Comparison of ENCODE assay signal across 12 mouse cellular contexts in the genomic region with DNA sequence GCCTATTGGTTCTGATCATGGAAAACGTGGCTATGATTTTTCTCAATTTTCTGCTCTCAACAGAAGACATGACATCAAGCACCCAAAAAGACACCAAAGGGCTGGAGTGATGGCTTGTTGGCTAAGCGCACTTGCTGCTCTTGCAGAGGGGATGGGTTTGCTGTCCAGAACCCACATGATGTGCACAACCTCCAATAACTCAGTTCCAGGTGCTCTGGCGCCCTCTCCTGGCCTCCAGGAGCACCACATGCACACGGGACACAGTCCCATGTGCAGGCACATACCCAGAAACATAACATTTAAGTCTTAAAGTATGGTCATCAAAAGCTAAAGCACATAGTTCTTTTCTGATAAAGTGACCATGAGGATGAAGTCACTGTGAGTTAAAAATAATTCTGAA.
A peak's percentile ranks its signal among the peaks of the same experiment; 100 is the strongest.
DNase-seq lines count a peak whose midpoint lies in the region; ATAC-seq and TF ChIP-seq lines count a peak whose summit lies in the region.
"Had no signal": no experiment of that assay in that cellular context is flagged by ENCODE, and none has a peak within 500 bp of the region (broad histone marks: within the 10 kb centered on the region; RNA-seq: fewer than 3 reads in every experiment).

No protein-coding gene starts in this region.

- H3K4me1 ChIP-seq in forebrain, embryonic 11.5 days (replicated peaks; ENCODE audit: control insufficient read depth, insufficient read depth, low read length) = no peaks in the 10 kb centered on the region
- no peaks in the 10 kb centered on the region for H3K4me1 ChIP-seq in forebrain, embryonic 15.5 days
- H3K4me1 ChIP-seq in stomach, postnatal 0 days (replicated peaks; ENCODE audit: control insufficient read depth, insufficient read depth) = no peaks in the 10 kb centered on the region
- H3K4me1 ChIP-seq: forebrain, embryonic 12.5 days; hindbrain, embryonic 12.5 days; limb, embryonic 15.5 days; midbrain, embryonic 13.5 days had no signal

- no peak overlapping the region for H3K4me3 ChIP-seq in forebrain, embryonic 11.5 days (ENCODE audit: low read depth, low read length)
- no peak overlapping the region for H3K4me3 ChIP-seq in forebrain, embryonic 15.5 days
- H3K4me3 ChIP-seq in left cerebral cortex, adult 2 months = no peak overlapping the region
- no peak overlapping the region for H3K4me3 ChIP-seq in stomach, postnatal 0 days (ENCODE audit: low read depth, low read length)
- H3K4me3 ChIP-seq: forebrain, embryonic 12.5 days; hindbrain, embryonic 12.5 days; limb, embryonic 15.5 days; midbrain, embryonic 13.5 days had no signal

- TF ChIP-seq EP300 in stomach, postnatal 0 days (optimal IDR thresholded peaks at IDR 0.05) = no peak

- no peak overlapping the region for H3K4me2 ChIP-seq in forebrain, embryonic 11.5 days (ENCODE audit: low read depth, low read length, severe bottlenecking)
- no peak overlapping the region for H3K4me2 ChIP-seq in forebrain, embryonic 15.5 days (replicated peaks)
- H3K4me2 ChIP-seq in stomach, postnatal 0 days (replicated peaks; ENCODE audit: low read depth) = no peak overlapping the region
- H3K4me2 ChIP-seq: forebrain, embryonic 12.5 days; hindbrain, embryonic 12.5 days; limb, embryonic 15.5 days; midbrain, embryonic 13.5 days had no signal

- H3K9ac ChIP-seq in forebrain, embryonic 11.5 days (ENCODE audit: low read length) = no peak overlapping the region
- no peak overlapping the region for H3K9ac ChIP-seq in forebrain, embryonic 15.5 days (replicated peaks)
- no peak overlapping the region for H3K9ac ChIP-seq in stomach, postnatal 0 days (ENCODE audit: low read length)
- H3K9ac ChIP-seq: forebrain, embryonic 12.5 days; hindbrain, embryonic 12.5 days; limb, embryonic 15.5 days; midbrain, embryonic 13.5 days had no signal

- no peaks in the 10 kb centered on the region for H3K36me3 ChIP-seq in forebrain, embryonic 11.5 days (ENCODE audit: control insufficient read depth, insufficient read depth, low read length)
- no peaks in the 10 kb centered on the region for H3K36me3 ChIP-seq in forebrain, embryonic 15.5 days
- H3K36me3 ChIP-seq in stomach, postnatal 0 days (ENCODE audit: control insufficient read depth, insufficient read depth, low read length) = no peaks in the 10 kb centered on the region
- H3K36me3 ChIP-seq: forebrain, embryonic 12.5 days; hindbrain, embryonic 12.5 days; limb, embryonic 15.5 days; midbrain, embryonic 13.5 days had no signal

- H3K27ac ChIP-seq in forebrain, embryonic 11.5 days (ENCODE audit: low read depth, low read length) = no peak overlapping the region
- H3K27ac ChIP-seq in forebrain, embryonic 15.5 days (replicated peaks) = no peak overlapping the region
- H3K27ac ChIP-seq in left cerebral cortex, adult 2 months = no peak overlapping the region
- no peak overlapping the region for H3K27ac ChIP-seq in stomach, postnatal 0 days (replicated peaks)
- H3K27ac ChIP-seq: forebrain, embryonic 12.5 days; hindbrain, embryonic 12.5 days; limb, embryonic 15.5 days; midbrain, embryonic 13.5 days had no signal

- intact Hi-C loops in left cerebral cortex, adult 2 months (cut with DNase I) = no loop called here
- intact Hi-C loops in left cerebral cortex, postnatal 14 days (cut with DNase I) = no loop called here

- peak; percentile 62 for DNase-seq in forebrain, embryonic 11.5 days (ENCODE audit: low spot score)
- no peak for DNase-seq in left cerebral cortex, adult 2 months (ENCODE audit: extremely low spot score in 1 of 2, low spot score in 2 of 2)
- DNase-seq in left cerebral cortex, postnatal 14 days (ENCODE audit: low spot score in 2 of 2) = no peak
- DNase-seq in thymus, postnatal 14 days = peak; percentile 10
- DNase-seq in thymus, adult 18-20 months = no peak
- peak; percentile 14 for DNase-seq in stomach, postnatal 0 days (ENCODE audit: low spot score)
- DNase-seq in left cerebral cortex, adult 11 months (ENCODE audit: low spot score) = no peak

- TF ChIP-seq CTCF in left cerebral cortex, adult 2 months (IDR thresholded peaks at IDR 0.05) = peak; percentile 11
- TF ChIP-seq CTCF in stomach, postnatal 0 days (IDR thresholded peaks at IDR 0.05; ENCODE audit: low read depth) = peak; percentile 64

- no peaks in the 10 kb centered on the region for H3K9me3 ChIP-seq in forebrain, embryonic 11.5 days (ENCODE audit: control insufficient read depth, low read length)
- H3K9me3 ChIP-seq in forebrain, embryonic 15.5 days = no peaks in the 10 kb centered on the region
- H3K9me3 ChIP-seq in stomach, postnatal 0 days (ENCODE audit: control insufficient read depth, low read length) = no peaks in the 10 kb centered on the region
- H3K9me3 ChIP-seq: forebrain, embryonic 12.5 days; hindbrain, embryonic 12.5 days; limb, embryonic 15.5 days; midbrain, embryonic 13.5 days had no signal

- ATAC-seq in forebrain, embryonic 11.5 days (replicated peaks; ENCODE audit: low FRiP score) = no peak
- ATAC-seq in forebrain, embryonic 15.5 days (replicated peaks) = no peak
- ATAC-seq in stomach, postnatal 0 days (ENCODE audit: low FRiP score, low TSS enrichment) = no peak
- ATAC-seq: midbrain, embryonic 13.5 days had no signal

- H3K27me3 ChIP-seq in forebrain, embryonic 11.5 days (ENCODE audit: control insufficient read depth, insufficient read depth, low read length) = no peaks in the 10 kb centered on the region
- no peaks in the 10 kb centered on the region for H3K27me3 ChIP-seq in forebrain, embryonic 15.5 days
- H3K27me3 ChIP-seq in stomach, postnatal 0 days (ENCODE audit: control insufficient read depth, insufficient read depth, low read length) = no peaks in the 10 kb centered on the region
- H3K27me3 ChIP-seq: forebrain, embryonic 12.5 days; hindbrain, embryonic 12.5 days; limb, embryonic 15.5 days; midbrain, embryonic 13.5 days had no signal

- 67% methylated on average over 4 of the region's 4 CpGs for WGBS in forebrain, embryonic 11.5 days
- 70% methylated on average over 4 of the region's 4 CpGs for WGBS in forebrain, embryonic 15.5 days
- 67% methylated on average over 4 of the region's 4 CpGs for WGBS in stomach, postnatal 0 days

Comparison
In these comparisons a context has a peak if more than half of its experiments do, and no peak if none do; other contexts are left out.
1. DNase-seq: peak in forebrain, embryonic 11.5 days (single experiment), thymus, postnatal 14 days (single experiment) and stomach, postnatal 0 days (single experiment); none in left cerebral cortex, adult 2 months (0 of 2), left cerebral cortex, postnatal 14 days (0 of 2), thymus, adult 18-20 months (0 of 2) and left cerebral cortex, adult 11 months (single experiment).